Mouse (Mus musculus): ENCODE results near the gene Actr1a. TPM values are rescaled to one million over a fixed set of nuclear protein-coding genes. Genes with fewer than 3 reads are reported as not detected.

Actr1a gene
- polyA plus RNA-seq (2015; fragmentation: Nextera tagmentation; extraction: Ambion mirVana), result 132 and 141 TPM in 2 replicates

DNA sequence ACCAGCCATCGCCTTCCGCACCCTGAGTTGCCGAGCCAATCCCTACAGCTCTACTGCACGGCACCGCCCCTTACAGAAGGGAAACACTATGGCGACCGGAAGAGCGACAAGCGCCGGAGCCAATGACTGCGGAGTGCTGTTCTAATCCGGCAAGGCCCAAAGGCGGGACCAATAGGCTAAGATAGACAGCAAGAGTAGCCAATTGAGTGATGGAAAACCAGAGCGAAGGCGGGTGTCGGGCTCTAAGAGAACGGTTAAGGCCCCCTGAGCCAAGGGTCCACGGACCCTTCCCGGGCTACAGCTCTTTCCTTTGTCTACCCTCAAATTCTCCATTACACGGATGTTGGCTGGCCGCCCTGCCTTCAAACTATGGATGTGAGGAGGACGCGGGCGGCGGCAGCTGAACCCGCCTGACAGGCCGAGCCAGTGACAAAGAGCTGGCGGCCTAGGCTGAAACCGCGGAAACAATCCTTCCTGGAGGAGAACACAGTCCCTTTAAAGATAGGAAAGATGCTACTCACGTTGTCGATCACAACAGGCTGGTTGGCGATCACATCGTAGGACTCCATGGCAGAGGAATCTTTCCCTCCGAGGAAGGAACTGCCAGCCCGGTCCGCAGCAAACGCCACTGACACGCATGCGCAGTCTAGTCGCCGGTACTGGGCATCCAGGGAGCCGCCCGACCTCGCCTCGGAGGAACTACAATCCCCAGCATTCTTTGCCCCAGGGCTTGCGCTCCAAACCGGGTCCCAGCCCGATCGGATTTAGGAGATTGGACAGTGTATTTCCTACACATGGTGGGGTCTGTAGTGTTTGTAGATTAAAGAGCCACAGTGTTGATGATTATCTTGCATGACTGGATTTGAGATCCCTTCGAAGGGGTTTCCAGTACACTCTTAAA, at the start of gene Actr1a:
TSS of gene Actr1a (minus strand) at position 640 of the 901 bp plus-strand sequence.
- DNase-seq (ENCODE audit: low spot score), result peak; percentile 100

DNA sequence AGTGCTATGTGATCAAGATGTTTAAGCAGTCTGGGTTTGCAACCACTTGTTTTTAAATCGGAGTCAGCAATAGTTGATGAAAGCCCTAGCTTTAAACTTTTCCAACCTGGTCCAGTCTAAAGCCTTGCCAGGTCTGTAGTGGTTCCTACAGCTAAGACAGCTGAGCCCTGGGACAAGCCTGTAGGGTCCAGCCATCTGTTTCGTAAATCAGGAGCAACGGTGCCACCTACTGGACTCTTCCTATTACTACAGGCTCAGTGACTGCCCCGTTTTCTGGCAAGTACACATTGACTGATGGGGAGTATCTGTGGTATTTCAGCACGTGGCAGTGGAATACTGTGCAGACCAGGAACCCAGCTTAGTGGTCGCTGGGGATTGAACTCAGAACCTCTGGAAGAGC, 48.7 kb upstream of the Actr1a start:
- peak; percentile 86 for DNase-seq (ENCODE audit: low spot score)

DNA sequence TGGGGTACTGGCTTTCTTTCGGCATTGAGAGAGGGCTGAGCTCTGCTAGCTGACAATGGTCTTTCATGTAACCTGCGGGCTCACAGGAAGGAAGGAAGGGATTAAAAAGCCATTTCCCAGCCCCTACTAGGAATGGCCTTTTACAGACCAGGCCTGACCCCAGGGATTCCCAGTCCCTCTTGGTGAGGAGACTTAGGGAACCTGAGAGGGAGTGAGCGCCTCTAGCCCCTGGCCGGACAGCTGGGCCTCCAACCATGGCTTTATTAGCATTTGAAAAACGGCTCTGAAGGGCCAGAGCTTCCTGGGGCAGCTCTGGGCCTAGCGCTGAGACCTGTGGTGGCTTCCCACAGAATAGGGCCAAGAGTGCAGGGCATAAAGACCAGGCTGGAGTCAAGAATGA, 48.0 kb upstream of the Actr1a start:
- no peak for DNase-seq (ENCODE audit: low spot score)

- DNase-seq (ENCODE audit: low spot score), result peak; percentile 47
Measured at GRCm38 (mm10) chr19:46435492-46435891, 39.9 kb upstream of the Actr1a start.

GRCm38 (mm10) chr19:46434591-46434990, 39.0 kb upstream of the Actr1a start:
- no peak for DNase-seq (ENCODE audit: low spot score)

DNA sequence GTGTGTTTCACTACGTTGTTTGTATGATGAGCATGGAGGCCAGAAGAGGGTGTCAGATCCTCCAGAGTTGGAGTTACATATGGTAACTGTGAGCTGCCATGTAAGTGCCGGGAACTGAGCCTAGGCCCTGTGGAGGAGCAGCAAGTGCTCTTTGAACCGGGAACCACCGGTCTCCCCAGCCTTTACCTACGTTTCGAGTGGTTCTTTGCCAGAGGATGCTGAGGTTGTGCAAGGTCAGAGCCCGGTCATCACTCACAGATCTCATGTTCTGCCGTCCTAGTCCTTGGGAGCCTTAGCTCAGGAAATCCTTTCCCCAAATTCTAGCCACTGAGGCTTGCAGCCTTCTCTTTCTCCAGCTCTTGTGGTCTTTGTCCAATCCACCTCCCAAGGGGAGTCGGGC, 38.6 kb upstream of the Actr1a start:
- no peak for DNase-seq (ENCODE audit: low spot score)

GRCm38 (mm10) chr19:46433712-46434111, 38.2 kb upstream of the Actr1a start:
- DNase-seq (ENCODE audit: low spot score), result no peak

GRCm38 (mm10) chr19:46429250-46429649, 33.7 kb upstream of the Actr1a start:
- no peak for DNase-seq (ENCODE audit: low spot score)

- no peak for DNase-seq (ENCODE audit: low spot score)
Measured at GRCm38 (mm10) chr19:46426488-46426887, 30.9 kb upstream of the Actr1a start.

DNA sequence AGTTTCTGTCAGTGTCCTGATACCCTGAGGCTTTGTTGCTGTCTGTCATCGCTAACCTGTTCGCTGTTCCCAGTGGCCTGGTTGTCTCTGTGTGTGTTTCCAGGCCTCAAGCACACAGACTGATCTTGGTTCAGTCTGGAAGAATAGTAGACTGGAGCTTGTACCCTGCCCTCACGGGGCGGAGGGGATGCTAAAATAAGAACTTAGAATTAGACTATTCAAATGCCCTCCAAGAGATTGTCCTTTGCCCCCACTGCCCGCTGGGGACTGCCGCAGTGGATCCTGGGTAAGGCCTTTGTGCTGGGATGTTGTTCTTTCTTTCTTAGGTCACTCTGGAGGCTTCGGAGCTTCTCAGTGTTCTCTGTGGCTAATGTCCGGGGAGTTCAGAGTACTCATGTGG, 29.7 kb upstream of the Actr1a start:
- no peak for DNase-seq (ENCODE audit: low spot score)

DNA sequence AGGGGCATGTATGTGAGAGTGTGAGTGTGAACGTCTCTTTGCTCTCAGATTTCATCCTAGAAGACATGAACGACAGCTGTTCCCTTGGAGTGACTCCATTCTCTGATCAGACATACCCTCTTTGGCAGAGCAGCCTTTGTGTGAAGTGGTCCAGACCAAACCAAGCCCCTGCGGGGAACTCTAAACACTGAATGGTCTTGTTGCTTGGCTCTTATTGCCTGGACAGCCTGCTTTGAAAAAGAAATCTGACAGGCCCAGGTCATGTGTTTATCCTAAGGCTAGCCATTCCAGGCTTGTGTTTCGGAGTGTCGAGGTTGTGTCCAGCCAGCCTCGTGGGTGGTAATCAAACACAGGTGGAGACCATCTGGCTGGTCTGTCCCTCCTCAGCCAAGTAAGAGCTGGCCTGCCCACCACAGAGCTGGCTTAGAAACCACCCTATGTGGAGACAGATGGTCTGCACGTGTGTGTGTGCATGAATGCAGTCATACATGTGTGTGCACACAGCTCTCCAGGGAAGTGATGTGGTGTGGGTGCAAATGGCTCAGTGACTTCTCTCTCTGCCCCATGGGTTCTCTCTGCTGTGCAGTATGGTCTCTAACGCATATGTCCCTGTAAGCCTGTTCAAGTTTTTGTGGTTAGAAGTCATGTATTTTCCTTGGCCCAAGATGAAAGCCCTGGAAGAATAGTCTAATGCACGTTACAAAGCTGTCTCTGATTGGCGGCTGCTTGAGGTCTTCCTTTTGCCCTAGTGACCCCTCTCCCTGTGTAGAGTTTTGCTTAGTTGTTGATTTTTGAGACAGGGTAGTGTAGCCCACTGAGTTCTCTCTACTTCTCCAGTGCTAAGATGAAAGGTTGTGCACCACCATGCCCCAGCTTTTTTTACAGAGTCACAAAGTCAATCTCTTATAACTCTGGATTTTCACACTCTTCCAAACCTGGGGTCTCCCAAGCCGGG, 27.1 kb upstream of the Actr1a start:
- no peak for DNase-seq (ENCODE audit: low spot score)

DNA sequence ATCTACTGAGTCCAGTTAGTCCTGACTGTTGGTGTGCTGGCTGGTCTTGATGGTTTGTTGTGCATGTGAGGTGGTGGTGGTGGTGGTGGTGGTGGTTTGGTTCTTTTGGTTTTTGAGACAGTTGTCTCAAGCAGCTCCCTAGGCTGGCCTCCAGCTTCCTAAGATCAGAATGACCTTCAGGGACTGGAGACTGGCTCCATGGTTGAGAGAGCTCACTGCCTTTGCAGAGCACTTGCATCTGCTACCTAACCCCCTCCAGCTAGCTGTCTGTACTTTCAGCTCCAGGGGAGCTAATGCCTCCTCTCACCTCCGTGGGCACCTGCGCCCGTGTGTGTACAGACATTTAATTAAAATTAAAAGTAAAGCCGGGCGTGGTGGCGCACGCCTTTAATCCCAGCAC, 24.9 kb upstream of the Actr1a start:
- no peak for DNase-seq (ENCODE audit: low spot score)

- DNase-seq (ENCODE audit: low spot score), result no peak
Measured at GRCm38 (mm10) chr19:46418051-46418450, 22.5 kb upstream of the Actr1a start.

GRCm38 (mm10) chr19:46416276-46416675, 20.7 kb upstream of the Actr1a start:
- no peak for DNase-seq (ENCODE audit: low spot score)

GRCm38 (mm10) chr19:46414486-46414885, 18.9 kb upstream of the Actr1a start:
- no peak for DNase-seq (ENCODE audit: low spot score)

GRCm38 (mm10) chr19:46413969-46414368, 18.4 kb upstream of the Actr1a start:
- DNase-seq (ENCODE audit: low spot score), result no peak

DNA sequence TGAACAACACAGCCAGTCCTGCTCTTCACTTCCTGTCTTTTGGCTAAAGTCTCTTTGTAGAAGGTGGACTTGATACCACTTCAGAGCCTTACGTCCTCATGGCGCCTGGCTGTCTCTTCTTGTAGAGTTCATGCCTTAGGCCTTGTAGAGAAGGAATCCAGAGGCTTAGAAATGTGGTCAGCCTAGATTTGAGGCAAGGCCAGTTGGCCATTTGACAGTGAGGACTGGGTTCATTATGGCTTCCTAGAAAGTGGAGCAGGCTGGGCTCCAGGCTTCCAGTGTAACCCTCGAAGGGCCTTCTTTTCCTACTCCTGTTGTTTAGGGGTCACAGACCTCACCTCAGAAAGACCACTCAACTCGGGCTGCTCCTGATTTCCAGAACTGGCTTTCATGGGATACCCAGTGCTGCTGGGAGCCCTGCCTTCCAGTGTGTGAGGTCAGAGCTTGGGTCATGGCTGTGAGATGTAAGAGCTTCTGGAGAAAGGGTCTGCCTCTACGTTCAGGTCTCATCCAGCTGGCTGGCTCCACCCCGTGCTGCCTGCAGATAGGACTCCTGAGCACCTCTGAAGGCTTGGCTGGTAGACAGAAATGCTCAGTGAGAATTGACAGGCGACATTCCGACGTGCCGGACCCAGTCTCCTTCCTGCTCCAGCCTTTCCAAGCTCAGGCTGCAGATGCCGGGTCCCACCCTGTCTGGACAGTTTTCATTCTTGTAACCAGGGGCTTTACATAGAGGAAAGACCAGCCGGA, 16.7 kb upstream of the Actr1a start:
- DNase-seq (ENCODE audit: low spot score), result no peak

- DNase-seq (ENCODE audit: low spot score), result no peak
Measured at GRCm38 (mm10) chr19:46409506-46409905, 14.0 kb upstream of the Actr1a start.

- DNase-seq (ENCODE audit: low spot score), result no peak
Measured at GRCm38 (mm10) chr19:46406592-46407386, 11.2 kb upstream of the Actr1a start.

GRCm38 (mm10) chr19:46404030-46404429, 8.5 kb upstream of the Actr1a start:
- DNase-seq (ENCODE audit: low spot score), result no peak

Data from thymus, postnatal 0 days (tissue).